Mouse (Mus musculus) liver, embryonic 11.5 days (tissue): ENCODE data around the gene Cage1. TPM values are rescaled to one million over a fixed set of nuclear protein-coding genes. Genes with fewer than 3 reads are reported as not detected.

Experiments used
- ATAC-seq: fragments of 200-750 bp; cut with Nextera tagmentation; replicated peaks from 2 replicates; pipeline ENCODE4 v1.8.0; 2017; ENCODE audit warnings: moderate number of reproducible peaks, mild to moderate bottlenecking, moderate TSS enrichment, moderate library complexity; ENCODE audit not compliant: low FRiP score
- DNase-seq: peaks from one replicate; pipeline ENCODE4 v3.0.0-alpha.2; 2017; ENCODE audit warnings: low spot score
- H3K27ac ChIP-seq: fragments of 300-500 bp; sonication (generic); 2 replicates; pipeline ENCODE4 v1.5.1; 2014; ENCODE audit warnings: mild to moderate bottlenecking, low read depth, low read length, control low read depth
- H3K27me3 ChIP-seq: fragments of 300-500 bp; sonication (generic); replicated peaks from 2 replicates; pipeline ENCODE4 v1.6.1; 2014; ENCODE audit warnings: low read length, mixed read lengths; ENCODE audit not compliant: control insufficient read depth, insufficient read depth
- H3K36me3 ChIP-seq: fragments of 300-500 bp; sonication (generic); 2 replicates; pipeline ENCODE4 v1.6.1; 2014; ENCODE audit warnings: mild to moderate bottlenecking, low read length, moderate library complexity, mixed read lengths; ENCODE audit not compliant: control insufficient read depth, insufficient read depth
- H3K4me1 ChIP-seq: fragments of 300-500 bp; sonication (generic); replicated peaks from 2 replicates; pipeline ENCODE4 v1.6.1; 2014; ENCODE audit warnings: low read length, mixed read lengths; ENCODE audit not compliant: control insufficient read depth, insufficient read depth
- H3K4me2 ChIP-seq: fragments of 300-500 bp; sonication (generic); 2 replicates; pipeline ENCODE4 v1.6.1; 2014; ENCODE audit warnings: mild to moderate bottlenecking, control low read depth, moderate library complexity
- H3K4me3 ChIP-seq: fragments of 300-500 bp; sonication (generic); 2 replicates; pipeline ENCODE4 v1.5.1; 2014; ENCODE audit warnings: low read depth, low read length, control low read depth
- H3K9ac ChIP-seq: fragments of 300-500 bp; sonication (generic); 2 replicates; pipeline ENCODE4 v1.6.1; 2014; ENCODE audit warnings: low read depth, low read length, control low read depth
- H3K9me3 ChIP-seq: fragments of 300-500 bp; sonication (generic); 2 replicates; pipeline ENCODE4 v1.6.1; 2016; ENCODE audit warnings: low read length, inconsistent platforms, mixed read lengths; ENCODE audit not compliant: control insufficient read depth
- whole genome bisulfite sequencing: fragments of 180-500 bp; shearing (Covaris S2); extraction: QIAGEN DNeasy Blood & Tissue Kit; methylation state at CpG from one replicate; pipeline ENCODE4 v1.1.7; 2014; 5-methylcytosine and 5-hydroxymethylcytosine counted together
- polyA plus RNA-seq: library from polyadenylated mRNA; unstranded; fragments of >200 nt; fragmentation: Nextera tagmentation; extraction: Ambion mirVana; gene quantifications from 2 replicates; pipeline ENCODE4 v1.2.1, GENCODE M21; 2014

Cage1 gene
- polyA plus RNA-seq, 1 experiment from 2014 or later: 0.96 TPM

DNA sequence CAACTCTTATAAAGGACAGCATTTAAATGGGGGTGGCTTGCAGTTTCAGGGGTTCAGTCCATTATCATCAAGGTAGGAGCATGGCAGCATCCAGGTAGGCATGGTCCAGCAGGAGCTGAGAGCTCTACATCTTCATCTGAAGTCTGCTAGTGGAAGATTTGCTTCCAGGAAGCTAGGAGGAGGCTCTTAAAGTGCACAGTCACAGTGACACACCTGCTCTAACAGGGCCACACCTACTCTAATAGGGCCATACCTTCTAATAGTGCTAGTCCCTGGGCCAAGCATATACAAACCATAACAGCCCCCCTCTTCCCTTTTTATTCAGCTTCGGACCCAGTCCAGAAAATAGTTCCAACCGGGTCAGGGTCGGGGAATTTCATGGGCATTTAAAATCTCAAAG is 37.2 kb downstream of the Cage1 start:
- Histone ChIP-seq H3K4me1 (no peaks in the 10 kb centered on the region; the same call in 1 of the 2 replicates), H3K27me3 (no peaks in the 10 kb centered on the region), H3K4me2 (no peak overlapping the region), H3K9me3 (peaks cover 3% of the 10 kb centered on the region; the same call in 1 of the 2 replicates), H3K36me3 (no peaks in the 10 kb centered on the region), H3K9ac (no peak overlapping the region), H3K27ac (no peak overlapping the region), H3K4me3 (no peak overlapping the region)
- DNase-seq (no peak), ATAC-seq (peak; percentile 61; the same call in 1 of the 2 replicates)
- WGBS: 85% methylated on average over 3 of the region's 3 CpGs

DNA sequence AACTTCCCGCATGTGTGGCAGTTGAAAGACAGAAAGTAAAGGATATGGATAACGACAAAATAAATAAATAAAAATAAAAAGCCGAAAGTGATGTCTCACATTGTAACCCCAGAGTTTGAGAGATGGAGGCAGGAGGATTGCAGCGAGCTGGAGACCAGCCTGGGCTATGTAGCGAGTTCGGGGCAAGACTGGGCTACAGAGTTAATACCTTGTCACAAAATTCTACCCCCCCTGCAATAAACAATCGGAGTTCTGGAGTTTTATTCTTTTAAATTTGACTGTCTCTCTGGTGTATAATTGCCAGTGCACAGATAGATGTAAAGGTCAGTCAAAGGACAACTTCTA is 42.5 kb downstream of the Cage1 start:
- Histone ChIP-seq H3K9ac (peak overlapping the region; percentile 42; the same call in 1 of the 2 replicates), H3K4me3 (peak overlapping the region; percentile 89), H3K9me3 (no peaks in the 10 kb centered on the region), H3K4me2 (peak overlapping the region; percentile 52), H3K27ac (0 out of 2 replicates have a peak overlapping the region, but pooled peaks have one; percentile 20), H3K27me3 (no peaks in the 10 kb centered on the region), H3K4me1 (no peaks in the 10 kb centered on the region; the same call in 1 of the 2 replicates), H3K36me3 (peaks cover 15% of the 10 kb centered on the region)
- 21% methylated on average over 7 of the region's 7 CpGs for WGBS
- DNase-seq: no peak
- peak; percentile 46 for ATAC-seq

DNA sequence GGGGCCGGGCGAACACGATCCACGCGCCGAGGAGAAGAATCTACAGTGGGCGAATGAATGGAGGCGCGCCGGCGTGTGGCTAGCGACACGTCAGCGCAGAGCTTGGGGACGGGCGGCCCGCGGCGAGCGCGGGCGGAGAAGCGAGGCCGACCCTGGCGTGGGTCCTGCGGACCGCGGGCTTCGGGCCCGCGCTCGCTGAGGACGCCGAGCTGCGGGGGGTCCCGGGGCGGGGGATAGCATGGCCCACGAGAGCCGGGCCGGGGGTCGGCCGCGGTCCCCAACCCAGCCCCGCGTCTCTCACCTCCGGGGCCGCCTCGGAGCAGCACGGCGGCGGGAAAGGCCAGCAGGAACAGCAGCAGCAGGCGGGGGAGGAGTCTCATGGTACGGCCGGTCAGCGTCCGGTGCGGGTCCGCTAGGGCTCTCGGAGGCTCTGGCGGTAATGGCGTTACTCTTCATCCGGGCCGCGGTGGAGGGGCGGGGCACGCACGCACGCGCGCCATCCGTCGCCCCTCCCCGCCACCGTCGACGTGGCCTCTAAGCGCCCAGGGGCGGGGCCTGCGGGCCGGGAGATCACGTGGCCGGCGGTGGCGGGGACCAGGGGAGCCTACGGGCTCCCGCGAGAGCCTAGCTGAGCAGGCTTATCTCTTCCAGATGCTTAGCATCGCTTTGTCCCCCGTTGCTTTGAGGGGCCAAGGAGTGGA is 43.0 kb downstream of the Cage1 start, which contains the start of gene Ssr1:
TSS of gene Ssr1 (minus strand) at position 514 of the 701 bp plus-strand sequence.
- DNase-seq: peak; percentile 95
- Histone ChIP-seq H3K9me3 (no peaks in the 10 kb centered on the region), H3K9ac (peak within 1 kb of the TSS; percentile 99), H3K4me1 (no peaks in the 10 kb centered on the region; the same call in 1 of the 2 replicates), H3K4me2 (peak within 1 kb of the TSS; percentile 80), H3K36me3 (peaks cover 20% of the 10 kb centered on the region), H3K27ac (peak within 1 kb of the TSS; percentile 86), H3K27me3 (no peaks in the 10 kb centered on the region), H3K4me3 (peak within 1 kb of the TSS; percentile 89)
- ATAC-seq: peak; percentile 98
- WGBS: under 1% methylated on average over 82 of the region's 89 CpGs

DNA sequence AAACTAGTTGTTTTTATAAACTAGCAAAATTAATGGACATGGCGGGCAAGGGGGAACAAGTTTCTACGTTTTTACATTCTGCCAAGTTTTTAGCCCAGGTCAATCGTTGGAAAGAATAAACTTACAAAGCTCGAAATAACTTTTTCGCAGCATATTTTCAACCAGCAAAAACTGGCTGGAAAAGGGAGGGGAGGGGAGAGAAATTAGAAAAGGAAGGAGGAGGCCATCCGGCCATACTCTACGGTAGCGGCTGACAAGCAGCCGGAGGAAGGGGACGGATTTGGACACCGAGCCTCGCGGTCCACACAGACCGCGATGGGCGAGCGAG is 43.5 kb downstream of the Cage1 start:
- no peaks in the 10 kb centered on the region for H3K27me3 ChIP-seq
- peak overlapping the region; percentile 80 for H3K4me2 ChIP-seq
- under 1% methylated on average over 17 of the region's 17 CpGs for WGBS
- DNase-seq: no peak
- ATAC-seq: no peak
- peak overlapping the region; percentile 89 for H3K4me3 ChIP-seq
- H3K27ac ChIP-seq: peak overlapping the region; percentile 86
- H3K9me3 ChIP-seq: no peaks in the 10 kb centered on the region
- H3K4me1 ChIP-seq: no peaks in the 10 kb centered on the region; the same call in 1 of the 2 replicates
- H3K36me3 ChIP-seq: peaks cover 20% of the 10 kb centered on the region
- H3K9ac ChIP-seq: peak overlapping the region; percentile 99

DNA sequence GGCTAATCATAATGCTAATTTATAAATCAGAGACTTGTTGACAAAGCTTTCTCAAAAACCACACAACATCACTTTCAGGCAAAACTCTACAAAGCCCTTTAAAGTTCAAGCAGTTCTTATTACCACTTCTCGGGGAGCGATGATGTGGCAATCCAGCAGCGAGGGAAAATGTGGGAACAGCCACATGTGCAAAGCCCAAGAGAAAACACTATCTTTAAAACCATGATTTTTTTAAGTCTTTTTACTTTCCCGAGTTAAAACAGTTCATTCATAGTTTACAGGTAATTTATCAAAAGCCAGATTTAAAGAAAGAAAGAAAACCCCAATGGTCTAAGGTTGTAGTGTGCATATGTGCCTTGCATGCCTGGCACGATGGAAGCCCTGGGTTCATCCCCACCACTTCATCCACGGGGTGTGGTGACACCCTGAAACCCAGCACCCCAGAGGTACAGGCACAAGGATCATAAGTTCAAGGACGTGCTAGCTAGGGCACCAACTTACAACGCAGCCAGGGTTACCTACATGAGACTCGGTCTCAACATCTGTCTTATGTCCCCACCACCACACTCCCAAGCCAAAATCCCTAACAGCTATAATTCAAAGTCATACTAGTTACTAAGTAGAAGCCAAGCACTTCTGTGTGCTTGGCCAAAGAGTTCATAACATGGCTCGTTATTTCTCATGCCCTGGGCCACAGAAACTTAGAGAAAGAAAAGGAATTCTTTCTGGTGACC is 44.1 kb downstream of the Cage1 start:
- H3K4me1 ChIP-seq: no peaks in the 10 kb centered on the region; the same call in 1 of the 2 replicates
- no peak for ATAC-seq
- H3K27ac ChIP-seq: no peak overlapping the region
- H3K9me3 ChIP-seq: no peaks in the 10 kb centered on the region
- peaks cover 20% of the 10 kb centered on the region for H3K36me3 ChIP-seq
- no peaks in the 10 kb centered on the region for H3K27me3 ChIP-seq
- H3K9ac ChIP-seq: peak overlapping the region; percentile 99
- peak overlapping the region; percentile 80 for H3K4me2 ChIP-seq
- DNase-seq: peak; percentile 41
- H3K4me3 ChIP-seq: peak overlapping the region; percentile 89
- WGBS: 11% methylated on average over 10 of the region's 10 CpGs

DNA sequence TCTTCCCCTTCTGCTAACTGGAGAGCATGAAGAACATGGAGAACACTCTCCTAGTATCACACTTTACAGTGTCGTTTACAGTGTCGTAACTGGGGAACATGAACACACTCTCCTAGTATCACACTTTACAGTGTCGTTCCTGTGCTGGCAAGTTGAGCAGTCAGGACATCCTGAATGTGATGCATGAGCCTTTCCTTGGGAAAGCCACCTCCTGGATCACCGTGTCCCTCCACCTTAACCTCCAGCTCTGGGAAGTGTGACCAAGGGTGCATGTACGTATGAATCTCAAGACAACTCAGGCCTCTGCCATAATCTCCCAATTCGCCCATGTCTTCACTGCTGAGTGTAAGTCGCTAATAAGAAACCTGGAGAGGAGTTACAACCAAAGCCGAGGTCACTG is 47.2 kb downstream of the Cage1 start:
- Histone ChIP-seq H3K36me3 (peaks cover 44% of the 10 kb centered on the region), H3K4me2 (no peak overlapping the region), H3K9ac (no peak overlapping the region), H3K27ac (no peak overlapping the region), H3K9me3 (no peaks in the 10 kb centered on the region), H3K27me3 (no peaks in the 10 kb centered on the region), H3K4me1 (no peaks in the 10 kb centered on the region; the same call in 1 of the 2 replicates), H3K4me3 (no peak overlapping the region)
- DNase-seq (no peak), ATAC-seq (no peak)
- 88% methylated on average over 8 of the region's 8 CpGs for WGBS

DNA sequence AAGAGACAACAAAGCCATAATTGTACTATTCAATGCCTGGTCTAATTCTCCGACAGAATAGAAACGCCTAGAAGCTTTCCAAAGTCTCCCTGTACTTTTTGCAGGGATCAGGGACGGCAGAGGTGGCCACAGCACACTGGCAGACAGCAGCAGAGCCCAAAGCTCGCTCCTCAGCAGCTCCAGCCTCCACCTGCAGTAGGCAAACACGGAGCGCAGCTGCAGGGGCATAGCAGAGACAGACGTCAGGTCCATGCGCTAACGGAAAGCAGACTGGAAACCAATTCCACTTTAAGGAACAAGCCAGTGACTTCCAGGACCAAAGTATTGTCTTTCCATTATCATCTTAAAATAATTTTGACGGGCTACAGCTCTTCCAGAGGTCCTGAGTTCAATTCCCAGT is 50.7 kb downstream of the Cage1 start:
- Histone ChIP-seq H3K9me3 (no peaks in the 10 kb centered on the region), H3K4me2 (no peak overlapping the region), H3K27ac (no peak overlapping the region), H3K27me3 (no peaks in the 10 kb centered on the region), H3K4me3 (no peak overlapping the region), H3K9ac (no peak overlapping the region), H3K36me3 (peaks cover 65% of the 10 kb centered on the region), H3K4me1 (no peaks in the 10 kb centered on the region)
- WGBS: 93% methylated on average over 10 of the region's 10 CpGs
- no peak for ATAC-seq
- DNase-seq: no peak

DNA sequence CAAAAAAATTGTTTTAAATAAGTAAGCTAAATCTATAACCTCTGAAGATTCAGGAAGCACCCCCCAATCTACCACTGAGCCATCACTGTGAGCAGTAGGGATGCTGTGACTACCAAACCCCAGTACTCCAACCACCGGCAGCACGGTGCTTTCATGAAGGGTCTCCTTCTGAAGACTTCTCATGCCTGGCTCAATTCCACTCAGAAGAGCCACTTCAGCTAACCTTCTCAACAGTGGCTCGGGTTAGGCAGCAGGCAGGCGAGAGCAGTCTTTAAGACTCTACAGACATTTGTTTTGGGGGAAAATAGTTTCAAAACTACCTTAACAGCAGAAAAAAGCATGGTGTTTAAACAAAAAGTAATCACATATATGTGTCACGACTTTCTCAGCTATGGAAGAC is 55.8 kb downstream of the Cage1 start:
- Histone ChIP-seq H3K9me3 (no peaks in the 10 kb centered on the region), H3K36me3 (peaks cover 52% of the 10 kb centered on the region), H3K4me3 (no peak overlapping the region), H3K27me3 (no peaks in the 10 kb centered on the region), H3K27ac (no peak overlapping the region), H3K9ac (no peak overlapping the region), H3K4me1 (no peaks in the 10 kb centered on the region), H3K4me2 (no peak overlapping the region)
- ATAC-seq (no peak), DNase-seq (no peak)
- WGBS: 84% methylated on average over 5 of the region's 5 CpGs
